Mouse (Mus musculus) right cerebral cortex, adult 2 months (tissue): ENCODE measurements around the gene Cryba2.

Source experiments
- DNase-seq, 2 experiments: peaks; one replicate each; pipeline ENCODE4 v3.0.0; 2021 to 2022; ENCODE audit warnings: low spot score in 2 of 2

The Cryba2 gene

DNA sequence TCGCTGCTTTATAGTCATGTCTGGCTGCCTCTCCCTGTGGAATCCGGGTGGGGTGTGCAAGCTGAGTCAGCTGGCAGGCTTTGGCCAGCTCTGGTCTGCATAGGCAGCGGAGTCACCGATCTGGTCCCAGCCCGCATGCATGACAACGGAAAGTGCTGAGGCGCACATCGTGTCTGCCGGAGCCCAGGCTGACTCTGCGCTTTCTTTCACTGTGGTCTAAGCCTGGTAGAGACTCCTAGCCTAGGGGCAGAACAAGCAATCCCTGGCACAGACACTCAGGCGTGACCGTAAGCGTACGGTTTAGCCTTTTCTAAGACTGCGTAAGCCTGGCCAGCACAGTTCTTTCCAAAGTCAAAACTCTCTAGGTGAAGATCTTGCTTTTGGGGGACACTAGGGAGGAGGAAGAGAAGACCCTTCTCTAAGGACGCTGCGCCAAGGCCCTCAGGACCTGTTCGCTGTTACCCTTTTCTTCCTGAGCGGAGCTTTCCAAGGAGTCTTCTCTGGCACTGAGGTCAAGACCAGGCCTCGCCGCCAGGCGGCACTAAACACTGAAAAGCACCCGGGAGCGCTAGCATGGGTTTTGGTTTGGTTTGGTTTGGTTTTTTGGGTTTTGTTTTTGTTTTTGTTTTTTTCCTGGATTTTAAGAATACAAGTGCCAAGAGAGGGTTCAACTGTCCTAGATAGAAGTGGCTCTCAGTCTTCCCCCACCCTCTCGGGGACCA lies at the start of gene Cryba2:
Cryba2 (minus strand) TSS at position 10 of the 722 bp plus-strand sequence.
- DNase-seq, result peak; percentile 42 to 56

DNA sequence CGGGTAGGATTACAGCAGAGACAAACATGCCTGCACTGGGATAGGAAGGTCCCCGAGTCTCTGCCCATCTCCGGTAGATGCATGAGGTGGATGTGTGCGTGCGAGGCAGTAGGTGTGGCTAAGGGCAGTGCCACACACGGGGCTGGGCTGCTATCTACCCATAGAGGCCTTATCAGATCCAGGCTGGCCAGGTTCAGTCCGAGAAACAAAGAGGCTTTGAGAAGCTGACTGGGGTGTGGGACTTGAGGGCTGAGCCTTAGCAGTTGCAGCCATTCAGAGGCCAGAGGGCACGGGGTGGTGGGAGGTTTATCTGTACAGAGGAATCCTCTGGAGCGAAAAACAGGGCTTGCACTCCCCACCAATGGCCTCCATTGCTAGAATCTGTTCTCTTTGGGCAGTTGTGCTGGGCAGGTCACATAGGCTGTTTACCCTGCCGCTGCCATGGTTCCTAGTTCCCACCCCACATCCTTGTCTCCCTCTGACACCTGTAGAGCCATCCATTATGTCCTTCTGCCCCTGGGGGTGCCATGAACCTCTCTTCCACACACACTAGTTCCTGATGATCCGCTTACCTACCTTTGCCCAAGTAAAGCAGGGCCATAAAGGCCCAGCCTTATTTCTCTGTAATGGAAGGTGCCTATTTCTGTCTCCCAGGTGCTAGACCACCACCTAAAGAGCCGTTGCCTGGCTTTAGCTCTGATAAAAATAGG lies 48.9 kb upstream of the Cryba2 start:
- DNase-seq, result no peak

DNA sequence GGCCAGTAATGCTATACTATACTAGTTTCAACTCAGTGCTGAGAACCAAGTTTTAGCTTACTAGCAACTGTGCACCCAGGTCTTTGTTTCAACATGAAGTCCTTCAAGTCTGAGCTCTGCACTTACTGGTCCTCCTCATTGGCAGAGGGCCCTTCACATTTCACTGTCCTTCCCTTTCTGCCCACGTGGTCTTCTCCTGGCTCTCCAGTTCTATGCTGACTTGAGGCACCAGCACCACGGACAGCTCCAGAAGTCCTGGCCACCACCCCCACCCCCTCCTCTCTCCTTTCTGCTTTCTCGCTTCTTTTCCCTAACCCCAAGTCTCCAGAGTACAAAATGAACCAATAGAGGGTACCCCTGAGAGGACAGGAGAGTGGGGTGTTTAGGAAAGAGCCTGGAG lies 46.8 kb upstream of the Cryba2 start:
- DNase-seq, result no peak

DNA sequence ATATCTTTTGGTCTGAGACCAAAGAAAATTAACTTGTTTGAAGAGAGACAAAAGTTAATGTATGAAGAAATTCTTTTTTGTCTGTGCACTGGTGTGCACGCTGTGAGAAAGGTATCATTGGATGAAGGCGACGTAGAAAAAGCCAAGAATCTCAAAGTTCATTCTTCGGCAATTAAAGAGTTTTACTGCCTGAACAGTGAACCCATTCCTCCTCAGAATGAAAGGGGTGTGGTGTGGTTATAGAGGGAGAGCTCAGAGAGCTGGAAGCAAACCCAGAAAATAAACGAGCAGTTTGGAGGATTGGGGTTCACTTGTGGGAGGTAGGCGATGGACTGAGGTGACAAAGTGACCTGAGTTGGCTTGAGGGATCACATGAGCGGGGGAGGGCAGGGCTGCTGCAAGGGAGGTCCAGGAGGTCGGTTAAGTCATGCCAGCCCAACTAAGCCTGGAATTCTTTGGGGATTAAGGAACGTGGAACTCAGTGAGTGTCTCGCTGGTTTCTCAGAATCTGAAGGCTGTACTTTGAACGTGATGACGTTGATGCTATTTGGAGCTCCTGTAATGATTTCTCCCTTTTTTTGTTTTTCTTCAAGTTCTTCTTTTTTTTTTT lies 43.4 kb upstream of the Cryba2 start:
- DNase-seq, result no peak

DNA sequence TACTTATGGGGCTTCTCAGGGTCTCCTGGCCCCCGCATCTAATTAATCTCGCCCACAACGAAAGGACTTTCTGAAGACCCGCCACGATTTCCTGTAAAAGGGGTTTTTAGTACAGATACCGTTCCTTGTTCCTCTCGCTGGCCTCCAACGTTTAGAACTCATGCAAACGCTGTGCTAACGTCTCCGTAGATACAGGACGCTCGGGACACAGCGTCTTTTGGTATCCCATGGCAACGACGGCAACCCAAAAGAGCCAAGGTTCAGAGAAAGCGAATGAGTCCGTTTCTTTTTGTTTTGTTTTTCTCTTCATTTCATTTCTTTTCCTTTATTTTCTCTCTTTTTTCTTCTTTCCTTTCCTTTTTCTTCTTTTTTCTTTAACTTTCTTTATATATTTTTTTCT lies 42.5 kb upstream of the Cryba2 start, which contains the start of gene Cfap65:
Cfap65 (minus strand) TSS at position 198 of the 400 bp plus-strand sequence.
- DNase-seq, result peak; percentile 78 to 82

DNA sequence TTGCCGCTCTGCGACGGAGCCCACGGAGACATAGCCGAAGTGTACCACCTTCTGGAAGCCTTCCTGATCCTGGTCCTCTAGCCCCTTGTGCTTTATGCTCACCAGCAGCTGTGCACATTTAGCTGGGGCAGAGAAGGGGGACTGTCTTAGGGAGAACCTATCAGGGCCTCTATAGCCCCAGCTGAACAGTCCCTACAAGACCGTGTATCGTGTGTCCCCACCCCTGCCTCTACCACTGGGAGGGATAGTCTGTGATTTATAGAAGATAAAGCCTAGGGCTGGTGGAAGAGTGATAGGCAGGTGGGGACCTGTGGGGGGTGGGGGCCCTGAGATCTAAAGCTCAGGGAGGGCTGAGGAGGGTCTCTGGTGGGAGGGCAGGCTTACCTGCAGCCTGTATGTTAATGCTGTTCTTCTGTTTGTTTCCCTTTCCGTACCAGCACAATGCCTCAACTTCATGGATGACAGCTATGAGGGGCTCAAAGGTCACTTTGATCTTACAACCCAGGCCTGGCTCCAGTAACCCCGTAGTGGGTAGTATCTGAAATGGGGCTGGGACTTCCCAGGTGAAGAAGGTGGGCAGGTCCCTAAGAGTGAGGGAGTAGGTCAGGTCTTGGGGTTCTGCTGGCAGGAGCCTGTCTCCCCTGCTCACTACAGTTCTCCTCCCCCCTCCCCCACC lies 34.8 kb upstream of the Cryba2 start:
- no peak for DNase-seq

DNA sequence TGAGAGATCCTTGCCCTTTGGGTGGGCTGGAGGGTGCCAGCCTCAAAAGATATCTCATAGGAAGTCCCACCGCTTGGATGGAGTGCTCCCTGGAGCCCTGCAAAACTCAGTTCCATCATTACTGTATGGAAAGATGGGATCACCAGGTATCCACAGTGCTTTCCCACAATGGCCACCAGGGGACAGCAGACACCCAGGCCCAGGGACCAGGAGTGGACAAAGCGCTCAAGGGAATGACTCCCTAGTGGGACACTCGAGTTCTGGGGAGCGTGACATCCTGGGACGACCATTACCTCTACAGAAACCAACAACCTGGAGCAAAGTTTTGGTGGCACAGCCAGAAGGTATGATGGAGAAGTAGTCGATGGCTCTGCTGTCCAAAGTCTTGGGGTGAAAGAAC lies 33.8 kb upstream of the Cryba2 start:
- DNase-seq, result peak; percentile 55 to 59

DNA sequence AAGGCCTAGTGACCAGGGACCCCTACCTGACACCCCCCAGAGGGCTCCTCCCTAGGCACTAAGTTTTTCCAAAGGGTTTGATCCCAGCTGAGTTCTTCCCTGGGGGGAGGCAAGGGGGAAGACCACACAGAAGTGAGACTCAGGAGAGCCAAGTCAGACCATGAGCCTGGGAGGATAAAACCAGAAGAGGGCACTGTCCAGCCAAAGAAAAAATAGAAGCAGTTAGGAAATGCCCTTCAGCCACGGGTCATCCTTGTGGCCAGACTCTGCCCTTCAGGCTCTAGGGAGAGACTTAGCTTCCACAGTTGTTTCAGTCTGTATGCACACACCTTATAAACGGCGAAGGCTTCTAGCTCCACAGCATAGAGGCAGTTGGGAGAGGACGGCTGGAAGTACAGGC lies 31.5 kb upstream of the Cryba2 start:
- no peak for DNase-seq

DNA sequence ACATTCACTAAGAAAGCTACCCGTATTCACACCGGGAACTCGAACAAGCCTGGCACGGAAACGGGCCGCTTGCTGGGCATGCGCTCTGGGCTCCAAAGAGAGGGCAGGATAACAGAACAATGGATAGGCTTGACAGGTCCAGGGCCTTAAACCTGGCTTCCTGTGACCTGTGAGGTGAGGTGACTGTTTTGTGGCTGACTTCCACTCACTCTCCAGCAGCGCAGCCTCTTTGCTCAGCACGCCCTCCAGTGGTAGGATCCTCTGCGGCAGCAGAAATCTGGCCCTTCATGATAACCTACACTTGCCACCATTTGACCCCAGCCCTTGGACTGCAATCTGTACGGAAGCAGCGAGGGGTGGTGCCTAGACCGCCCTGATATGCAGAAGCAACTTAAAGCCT lies 22.8 kb upstream of the Cryba2 start:
- DNase-seq, result no peak

DNA sequence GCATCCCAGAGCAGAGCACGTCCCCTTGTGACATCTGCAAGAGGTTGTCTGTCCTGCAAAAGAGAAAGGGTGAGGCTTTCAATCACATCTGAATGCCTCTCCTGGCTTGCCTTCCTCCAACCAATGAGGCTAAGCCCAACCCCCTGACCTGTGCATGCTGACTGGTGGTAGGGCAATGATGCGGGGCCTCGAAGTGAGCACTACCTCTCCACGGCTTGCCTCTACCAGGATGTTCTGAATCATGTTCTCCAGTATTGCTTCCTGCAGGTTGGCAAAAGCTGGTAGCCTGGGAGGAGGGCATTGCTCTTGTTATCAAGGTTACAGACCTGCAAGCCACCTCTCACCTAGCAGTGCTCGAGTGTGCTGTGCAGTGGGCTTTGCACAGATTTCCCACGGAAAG lies 9.2 kb upstream of the Cryba2 start:
- DNase-seq, result no peak

DNA sequence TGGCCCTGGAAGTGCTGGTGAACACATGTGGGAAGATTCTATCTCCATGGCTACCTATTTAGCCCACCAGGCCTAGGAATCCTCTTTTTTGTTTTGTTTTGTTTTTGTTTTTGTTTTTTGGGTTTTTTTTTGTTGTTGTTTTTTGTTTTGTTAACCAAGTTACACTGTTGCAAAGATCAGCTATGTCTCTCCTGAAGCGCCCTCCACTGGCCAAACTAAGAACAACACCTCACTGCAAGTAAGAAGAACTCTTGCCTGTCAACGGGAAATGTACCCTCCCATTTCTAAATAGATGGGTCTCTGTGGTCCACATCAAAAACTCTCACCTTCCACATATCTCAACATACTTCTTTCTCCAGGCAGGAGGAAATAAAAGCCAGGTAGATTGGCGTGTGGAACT lies 8.7 kb upstream of the Cryba2 start:
- peak; percentile 64 to 76 for DNase-seq

DNA sequence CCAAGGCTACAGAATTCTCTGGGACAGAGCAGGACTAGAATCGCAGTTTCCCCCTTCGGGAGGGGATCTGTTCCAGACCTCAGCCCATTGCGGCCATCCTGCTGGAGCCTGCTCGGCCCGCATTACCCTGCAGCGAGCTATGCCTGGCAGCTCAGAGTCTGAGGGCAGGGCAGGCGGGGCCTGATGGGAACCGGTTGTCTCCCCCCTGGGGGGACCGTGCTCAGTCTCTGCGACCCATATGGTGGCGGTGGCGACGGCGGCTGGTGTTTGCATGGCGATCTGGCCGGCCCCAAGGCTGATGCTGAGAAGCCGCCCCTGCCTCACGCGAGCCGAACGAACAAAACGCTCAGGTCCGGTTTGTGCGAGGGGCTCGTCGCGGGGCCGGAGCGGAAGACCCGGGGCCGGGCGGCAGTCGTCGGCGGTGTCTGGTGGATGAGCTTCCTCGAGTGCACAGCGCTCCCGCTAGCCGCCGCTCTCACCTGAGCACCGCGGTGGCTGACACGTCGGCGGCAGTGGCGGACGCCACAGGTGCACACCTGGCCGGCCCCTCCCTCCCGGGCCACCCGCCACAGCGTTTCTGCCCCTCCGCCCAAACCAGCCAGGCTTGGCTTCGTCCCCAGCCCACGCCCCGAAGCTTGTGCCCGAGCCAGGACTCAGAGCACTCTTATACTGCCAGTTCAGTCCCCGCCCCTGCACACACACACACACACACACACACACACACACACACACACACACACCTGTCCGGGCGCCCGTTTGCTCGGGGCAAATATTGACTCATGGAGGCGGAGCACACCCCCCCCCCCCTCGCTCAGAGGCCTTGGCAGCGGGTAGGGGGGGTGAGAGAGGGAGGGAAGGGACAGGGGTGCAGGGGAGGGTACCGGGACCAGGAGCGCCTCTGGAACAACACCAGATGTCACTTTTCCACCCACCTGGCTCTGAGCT lies 7.7 kb upstream of the Cryba2 start:
- DNase-seq, result no peak

DNA sequence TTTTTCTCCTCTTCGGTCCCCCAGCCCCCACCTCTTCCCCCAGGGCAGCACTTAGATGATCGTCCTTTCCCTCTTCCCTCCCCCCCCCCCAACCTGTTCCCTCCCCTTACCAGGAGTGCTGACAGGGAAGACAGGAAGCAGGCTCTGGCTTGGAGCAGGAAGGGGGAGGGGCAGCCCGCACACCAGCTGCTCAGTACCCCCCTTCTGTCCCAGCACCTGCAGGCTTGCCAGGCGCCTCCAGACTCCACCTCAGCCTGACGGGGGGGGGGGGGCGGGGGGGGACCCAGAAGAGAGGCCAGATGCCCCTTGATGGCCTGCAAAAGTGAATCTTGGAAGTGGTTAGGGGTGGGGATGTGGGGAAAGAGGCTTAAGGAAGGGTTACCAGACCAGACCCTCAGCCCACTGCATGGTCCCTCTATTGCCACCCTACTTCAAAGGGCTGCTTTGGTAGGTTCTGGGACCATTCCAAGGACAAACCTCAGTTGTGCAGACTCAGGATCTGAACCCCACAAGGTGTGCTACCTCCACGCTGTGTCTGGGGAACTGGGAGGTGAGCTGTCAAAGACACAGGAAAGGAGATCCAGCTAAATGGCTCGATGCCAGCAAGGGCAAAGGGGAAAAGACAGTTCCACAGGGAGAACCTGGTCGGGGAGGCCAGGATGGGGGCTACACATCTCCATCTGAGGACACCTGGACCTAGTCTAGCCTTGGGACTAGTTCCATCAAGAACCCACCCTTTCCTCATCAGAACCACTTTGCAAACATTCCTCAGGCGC lies 5.9 kb upstream of the Cryba2 start:
- DNase-seq, result no peak

DNA sequence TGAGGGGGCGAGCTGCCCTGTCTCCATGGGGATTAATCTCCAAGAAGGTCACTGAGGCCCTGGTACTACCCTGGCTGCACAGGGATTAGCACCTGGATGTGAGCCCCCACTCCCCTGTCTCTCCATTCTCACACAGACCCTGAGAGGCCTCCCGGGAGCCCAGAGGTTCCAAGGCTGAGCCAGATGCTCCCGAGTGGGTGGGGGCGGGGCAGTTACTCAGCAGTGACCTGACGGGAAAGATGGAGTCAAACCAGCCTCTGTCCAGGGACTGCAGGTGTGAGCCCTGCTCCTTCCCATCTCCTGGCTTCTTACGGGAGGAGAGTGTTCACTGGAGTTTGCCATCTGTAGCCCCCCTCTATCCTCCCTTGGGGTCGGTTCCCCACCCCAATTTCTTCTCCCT lies 5.0 kb upstream of the Cryba2 start:
- no peak for DNase-seq

DNA sequence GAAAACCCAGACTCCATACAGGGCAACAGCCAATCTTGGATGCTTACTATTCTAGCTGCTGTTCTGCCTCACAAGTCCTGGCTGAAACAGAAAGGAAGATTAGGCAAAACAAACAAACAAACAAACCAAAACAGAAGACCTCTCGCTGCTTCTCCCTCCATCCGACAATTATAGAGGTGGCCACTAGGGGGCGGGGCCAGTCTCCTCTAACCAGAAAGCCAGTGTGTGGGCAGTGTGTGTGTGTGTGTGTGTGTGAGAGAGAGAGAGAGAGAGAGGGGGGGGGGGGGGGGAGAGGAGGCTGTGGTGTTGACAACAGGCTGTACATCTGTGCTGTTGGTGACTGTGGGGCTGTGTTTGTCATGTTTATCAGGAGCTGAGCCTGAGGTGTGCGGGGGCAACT lies 2.0 kb upstream of the Cryba2 start:
- DNase-seq, result peak; percentile 74 to 77

DNA sequence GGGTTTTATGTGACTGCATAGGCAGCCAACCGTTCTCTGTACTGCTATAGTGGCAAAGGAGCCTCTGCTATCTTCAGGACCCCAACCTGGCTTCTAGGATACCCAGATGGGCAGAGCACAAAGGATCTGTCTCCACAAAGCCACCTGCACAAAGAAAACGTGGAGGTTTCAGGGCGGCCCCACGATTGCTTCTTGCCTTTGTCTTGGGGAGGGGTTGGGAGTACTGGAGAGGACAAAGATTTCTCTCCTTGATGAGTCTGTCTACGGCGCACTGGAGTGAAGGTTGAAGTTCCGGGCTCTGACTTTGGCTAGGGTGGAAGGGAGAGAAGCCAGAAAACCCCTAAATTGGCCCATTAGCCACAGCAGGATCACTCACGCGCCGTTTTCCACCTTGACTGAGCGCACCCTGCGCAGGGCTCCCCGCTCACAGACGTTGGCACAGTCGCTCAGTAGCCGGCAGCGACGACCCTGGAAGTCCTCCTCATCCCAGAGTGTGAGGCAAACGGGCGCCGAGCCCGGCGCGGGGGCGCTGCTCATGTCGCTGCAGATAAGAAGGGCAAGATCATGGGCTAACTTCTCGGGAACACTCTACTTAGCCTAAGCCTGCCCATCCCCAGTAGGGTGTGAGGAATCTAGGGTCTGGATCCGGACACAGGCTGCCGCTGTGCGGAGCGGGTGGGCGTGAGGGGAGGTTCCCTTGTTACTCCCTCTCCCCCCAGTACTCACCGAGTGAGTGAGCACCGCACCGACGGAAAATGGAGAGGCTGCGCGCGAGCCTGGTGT lies 401 bp downstream of the Cryba2 start:
- peak in 1 of 2 experiments; percentile 35 for DNase-seq

DNA sequence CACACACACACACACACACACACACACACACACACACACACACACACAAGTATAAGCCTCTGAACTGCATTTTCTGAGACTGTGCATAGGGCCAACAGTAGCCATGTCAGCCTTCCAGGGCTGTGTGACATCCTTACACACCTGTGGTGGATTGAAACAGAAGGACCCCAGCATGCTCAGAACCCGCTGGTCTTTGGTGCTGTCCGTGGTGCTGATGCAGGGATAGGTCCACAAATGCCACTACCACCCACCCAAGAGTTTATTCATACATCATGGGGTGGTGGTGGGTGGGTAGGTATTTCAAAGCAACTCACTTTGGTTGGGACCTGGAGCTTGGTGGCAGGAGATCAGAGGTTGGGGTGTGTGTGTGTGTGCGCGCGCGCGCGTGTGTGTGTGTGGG lies 1.4 kb downstream of the Cryba2 start:
- no peak for DNase-seq

DNA sequence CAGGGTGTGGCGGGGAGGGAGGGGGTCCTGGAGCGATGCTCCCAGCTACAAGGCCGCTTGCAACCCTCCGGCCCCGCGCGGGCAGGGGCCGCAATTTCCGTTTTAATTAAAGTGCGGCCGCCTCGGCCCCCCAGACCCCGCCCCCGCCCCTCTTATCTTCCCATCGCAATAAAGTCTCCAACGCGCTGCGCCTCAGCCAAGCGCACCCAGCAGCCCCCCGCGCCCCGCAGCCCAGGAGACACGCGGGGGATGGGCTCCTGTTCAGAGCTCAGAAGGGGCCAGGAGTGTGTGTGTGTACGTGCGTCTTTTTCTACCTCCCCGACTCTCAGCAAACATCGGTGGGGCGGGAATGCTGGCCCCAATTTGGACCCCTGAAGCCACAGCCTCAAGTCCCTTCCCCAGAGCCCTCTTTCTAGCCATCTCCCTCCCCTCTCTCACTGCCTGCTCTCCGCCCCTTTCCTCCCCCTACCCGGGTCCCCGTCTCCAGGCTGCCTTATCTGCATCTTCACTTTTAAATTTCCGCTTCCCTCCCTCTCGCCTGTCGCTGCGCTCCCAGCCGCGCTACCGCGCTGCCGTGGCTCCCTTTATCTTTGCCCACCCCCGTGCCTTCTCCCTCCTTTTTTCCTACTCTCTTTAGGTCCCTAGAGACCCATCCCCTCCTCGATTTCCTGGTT lies 7.4 kb downstream of the Cryba2 start, which contains the start of gene Fev:
Fev (minus strand) TSS at position 51 of the 674 bp plus-strand sequence.
- DNase-seq, result no peak
